Mouse (Mus musculus): ENCODE results near the gene Fcnb. TPM values are rescaled to one million over a fixed set of nuclear protein-coding genes. Genes with fewer than 3 reads are reported as not detected.

Gene Fcnb
- not detected for total RNA-seq (2021)
- long read RNA-seq, experiment 1, result 0 reads
- long read RNA-seq, experiment 2, result 0 reads

GRCm38 (mm10) chr2:28084768-28085167, at the start of gene Fcnb:
Gene Fcnb (minus strand): TSS chr2:28084885.
- intact Hi-C loops (cut with DNase I), result no loop called here
- DNase-seq, result no peak

DNA sequence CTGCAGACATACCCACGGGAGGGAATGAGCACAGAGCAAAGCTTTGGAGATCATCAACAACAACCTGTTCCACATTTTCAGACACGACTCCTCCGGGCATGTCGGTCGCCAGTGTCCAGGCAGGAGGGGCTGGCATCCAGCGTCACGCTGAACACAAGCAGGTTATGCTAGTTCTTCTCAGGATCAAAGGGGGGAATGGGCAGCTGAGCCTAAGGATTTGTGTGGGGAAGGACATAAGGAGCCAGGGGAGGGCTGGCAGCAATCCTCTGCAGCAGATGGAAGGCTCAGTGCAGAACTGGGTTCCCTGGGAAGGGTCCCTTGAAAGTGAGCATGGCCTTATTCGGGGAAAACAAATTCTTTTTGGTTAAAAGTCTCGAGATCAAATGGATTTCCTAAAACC, 49.1 kb upstream of the Fcnb start:
- intact Hi-C loops (cut with DNase I), result no loop called here
- no peak for DNase-seq

DNA sequence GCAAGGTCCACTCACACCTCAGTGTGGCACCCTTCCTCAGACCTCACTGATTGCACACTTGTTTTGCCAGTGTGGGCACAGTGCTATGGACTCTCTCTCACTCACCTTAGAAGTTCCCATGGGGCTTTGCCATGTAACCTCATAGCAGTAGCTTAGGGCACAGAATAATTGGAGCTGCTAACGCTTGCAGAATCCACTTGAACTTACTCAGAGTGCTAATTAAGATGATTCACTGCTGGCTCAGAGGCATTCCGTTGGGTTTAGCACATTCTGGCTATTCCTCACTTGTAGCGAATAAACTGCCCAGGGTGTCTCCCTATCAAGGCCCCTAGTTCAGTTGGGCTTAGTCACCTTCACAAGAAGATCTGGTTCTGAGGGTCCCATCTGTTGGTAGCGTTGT, 47.4 kb upstream of the Fcnb start:
- intact Hi-C loops (cut with DNase I), result no loop called here
- no peak for DNase-seq

- no peak for DNase-seq
- intact Hi-C loops (cut with DNase I), result no loop called here
These were observed 42.2 kb upstream of the Fcnb start for GRCm38 (mm10) chr2:28126763-28127438.

GRCm38 (mm10) chr2:28123910-28124309, 39.2 kb upstream of the Fcnb start:
- intact Hi-C loops (cut with DNase I), result no loop called here

DNA sequence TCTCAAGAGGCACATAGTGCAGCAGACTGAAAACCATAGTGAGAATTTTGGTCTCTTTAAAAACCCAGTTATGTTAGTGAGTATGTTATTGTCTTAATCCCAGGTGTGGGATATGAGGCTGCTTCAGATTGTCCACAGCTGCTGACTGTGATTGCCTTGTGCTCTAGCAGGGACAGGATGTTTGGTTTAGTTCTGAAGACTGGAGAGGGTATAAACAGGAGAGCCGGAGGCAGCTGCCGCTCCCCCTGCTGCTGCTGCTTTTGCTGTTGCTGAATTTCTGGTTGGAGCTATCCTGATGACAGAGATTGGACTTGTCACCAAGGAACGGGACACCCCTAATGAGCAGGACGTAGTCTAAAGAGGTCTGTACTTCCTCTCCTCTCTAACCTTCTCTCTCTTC, 36.6 kb upstream of the Fcnb start:
- DNase-seq, result no peak
- intact Hi-C loops (cut with DNase I), result no loop called here

More at GRCm38 (mm10) chr2:28123910-28124309, 39.2 kb upstream of the Fcnb start:
- DNase-seq, result no peak

DNA sequence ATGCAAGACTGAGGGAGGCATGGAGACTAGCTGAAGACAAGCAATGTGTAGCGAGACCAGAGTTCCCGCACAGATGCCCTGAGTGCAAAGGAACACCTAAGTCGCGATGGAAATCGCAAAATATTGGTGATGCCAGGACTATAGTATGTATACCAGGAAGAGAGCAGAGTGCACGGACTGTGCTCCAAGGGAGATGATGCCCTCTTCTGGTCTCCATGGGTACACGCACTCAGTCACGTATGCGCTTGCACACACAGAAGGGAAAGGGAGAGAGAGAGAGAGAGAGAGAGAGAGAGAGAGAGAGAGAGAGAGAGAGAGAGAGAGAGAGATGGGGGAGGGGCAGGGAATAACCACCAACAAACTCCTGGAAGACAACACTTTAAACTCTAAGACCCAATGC, 35.7 kb upstream of the Fcnb start:
- intact Hi-C loops (cut with DNase I), result no loop called here
- DNase-seq, result no peak

DNA sequence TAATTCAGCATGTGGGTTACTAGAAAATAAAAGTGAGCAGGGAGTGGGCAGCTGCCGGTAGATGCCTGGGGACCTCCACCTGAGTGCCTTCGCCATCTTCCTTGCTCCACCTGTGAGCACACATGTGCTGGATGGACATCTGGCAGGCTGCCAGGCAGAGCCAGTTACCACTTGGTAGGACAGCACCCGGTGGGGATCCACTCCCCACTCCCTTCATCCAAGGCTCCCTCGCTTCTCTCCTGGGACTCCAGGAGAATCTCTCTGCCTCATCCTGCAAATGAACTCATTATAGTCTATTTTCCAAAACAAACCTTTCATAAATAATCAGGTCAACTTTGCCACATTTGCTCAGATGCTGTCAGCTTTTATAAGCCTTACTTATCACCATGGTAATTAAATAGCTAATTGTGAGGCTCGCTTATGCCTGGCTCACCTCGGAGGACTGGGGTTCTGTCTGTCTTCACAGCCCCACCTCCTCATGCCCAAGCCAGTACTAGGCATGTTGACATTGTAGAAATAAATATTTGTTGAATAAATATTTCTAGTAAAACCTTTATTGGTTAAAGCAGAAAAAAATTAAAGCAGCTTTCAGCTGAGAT, 33.9 kb upstream of the Fcnb start:
- intact Hi-C loops (cut with DNase I), result no loop called here
- no peak for DNase-seq

DNA sequence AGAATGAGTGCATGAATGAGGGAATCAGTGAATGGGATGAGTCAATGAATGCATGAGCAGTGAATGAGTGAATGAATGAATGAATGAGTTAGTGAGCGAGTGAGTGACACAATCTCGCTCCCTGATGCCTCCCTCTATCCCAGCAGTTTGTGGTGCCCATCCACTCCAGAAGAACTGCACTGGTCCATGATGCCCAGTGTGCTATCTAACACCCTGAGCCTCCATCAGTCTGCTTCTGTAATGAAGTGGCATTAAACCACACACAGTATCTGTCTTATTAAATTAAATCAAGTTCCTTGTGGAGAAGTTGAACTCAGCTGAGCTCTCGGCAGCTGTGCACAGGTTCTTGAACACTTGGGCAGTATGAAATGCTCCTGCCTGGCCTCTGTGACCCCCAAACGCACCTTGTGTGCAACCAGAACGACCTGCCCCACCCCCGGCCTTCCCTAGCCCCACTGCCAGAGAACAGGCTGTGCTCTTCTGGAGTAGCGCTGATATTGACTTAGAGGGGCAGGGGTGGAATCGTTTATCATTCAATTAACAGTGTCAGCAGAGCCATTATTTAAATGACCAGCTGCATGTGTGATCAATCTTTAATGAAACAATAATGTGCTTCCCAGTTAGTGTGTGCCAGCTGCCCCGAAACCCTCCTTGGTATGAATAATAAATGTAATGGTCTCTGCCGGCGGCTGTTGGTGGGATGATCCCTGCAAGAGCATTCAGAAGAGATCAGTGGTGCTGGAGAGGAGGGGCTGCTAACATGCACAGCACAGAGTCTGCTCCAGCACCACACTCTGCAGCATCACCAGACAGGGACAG, 33.0 kb upstream of the Fcnb start:
- no peak for DNase-seq
- intact Hi-C loops (cut with DNase I), result no loop called here

- no peak for DNase-seq
- intact Hi-C loops (cut with DNase I), result no loop called here
These were observed 24.1 kb upstream of the Fcnb start for GRCm38 (mm10) chr2:28108763-28109162.

DNA sequence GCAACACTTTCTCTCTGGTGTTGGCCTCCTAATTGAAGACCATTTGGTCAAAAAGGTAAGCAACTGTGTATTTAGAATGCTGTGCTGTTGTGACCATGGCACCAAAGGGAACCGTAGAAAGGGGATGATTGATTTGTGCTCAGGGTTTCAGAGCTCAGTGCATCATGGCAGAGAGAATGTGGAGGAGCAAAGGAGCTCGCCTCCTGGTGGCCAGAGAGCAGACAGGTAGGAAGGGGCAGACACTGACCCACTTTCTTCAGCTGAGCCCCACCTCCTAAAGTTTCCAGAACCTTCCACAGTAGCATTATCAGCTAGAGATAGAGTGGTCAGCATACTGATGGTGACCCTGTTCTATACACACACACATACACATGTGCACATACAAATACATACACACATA, 21.3 kb upstream of the Fcnb start:
- intact Hi-C loops (cut with DNase I), result no loop called here
- DNase-seq, result no peak

GRCm38 (mm10) chr2:28103653-28104052, 19.0 kb upstream of the Fcnb start:
- intact Hi-C loops (cut with DNase I), result no loop called here
- DNase-seq, result no peak

GRCm38 (mm10) chr2:28101892-28102291, 17.2 kb upstream of the Fcnb start:
- no peak for DNase-seq
- intact Hi-C loops (cut with DNase I), result no loop called here

GRCm38 (mm10) chr2:28100796-28101483, 16.3 kb upstream of the Fcnb start:
- DNase-seq, result no peak
- intact Hi-C loops (cut with DNase I), result no loop called here

- no peak for DNase-seq
- intact Hi-C loops (cut with DNase I), result no loop called here
These were observed 14.1 kb upstream of the Fcnb start for GRCm38 (mm10) chr2:28098547-28099505.

DNA sequence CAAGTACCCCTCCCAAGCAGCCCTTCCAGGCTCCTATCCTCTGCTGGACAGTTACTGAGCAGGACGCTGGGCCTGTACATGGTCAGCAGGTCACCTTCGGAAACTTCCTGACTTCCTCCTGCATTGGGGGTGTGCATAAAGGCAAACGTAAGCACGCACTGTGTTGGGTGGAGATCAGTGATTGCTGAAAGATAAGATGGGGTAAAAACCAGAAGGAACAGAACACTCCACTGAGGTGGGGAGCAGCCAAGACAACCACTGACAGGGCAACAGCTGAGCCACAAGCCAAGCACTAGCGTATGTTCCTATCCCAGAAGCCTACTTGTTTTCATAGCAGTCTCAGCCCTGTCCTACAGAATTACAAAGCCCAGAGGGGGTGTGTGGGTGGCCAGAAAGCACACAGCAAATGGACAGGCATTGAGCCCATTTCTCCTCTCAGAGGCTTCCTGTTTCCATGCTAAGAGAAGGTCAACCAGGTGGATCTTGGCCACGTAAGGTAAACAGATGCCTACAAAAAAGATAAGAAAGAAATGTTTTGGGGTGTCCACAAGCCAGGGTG, 12.1 kb upstream of the Fcnb start:
- no peak for DNase-seq
- intact Hi-C loops (cut with DNase I), result no loop called here

DNA sequence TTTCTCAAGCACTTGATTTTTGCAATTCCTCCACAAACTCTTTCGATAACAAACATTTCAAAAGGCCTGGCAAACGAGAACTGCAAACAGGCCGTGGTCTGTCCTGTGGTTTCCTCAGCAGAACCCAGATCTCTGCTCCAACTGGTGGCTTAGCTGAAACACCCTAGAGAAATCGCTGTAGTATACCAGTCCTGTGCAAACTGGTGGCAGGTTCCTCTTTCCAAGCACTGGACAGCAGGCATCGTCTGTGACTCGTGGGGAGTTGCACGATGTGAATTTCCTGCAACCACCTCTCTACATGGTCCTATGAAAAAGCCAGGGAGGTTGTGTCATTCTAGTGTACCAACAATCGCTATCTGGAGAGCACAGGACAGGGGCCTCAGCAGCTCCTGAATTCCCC, 7.4 kb upstream of the Fcnb start:
- intact Hi-C loops (cut with DNase I), result no loop called here
- no peak for DNase-seq

DNA sequence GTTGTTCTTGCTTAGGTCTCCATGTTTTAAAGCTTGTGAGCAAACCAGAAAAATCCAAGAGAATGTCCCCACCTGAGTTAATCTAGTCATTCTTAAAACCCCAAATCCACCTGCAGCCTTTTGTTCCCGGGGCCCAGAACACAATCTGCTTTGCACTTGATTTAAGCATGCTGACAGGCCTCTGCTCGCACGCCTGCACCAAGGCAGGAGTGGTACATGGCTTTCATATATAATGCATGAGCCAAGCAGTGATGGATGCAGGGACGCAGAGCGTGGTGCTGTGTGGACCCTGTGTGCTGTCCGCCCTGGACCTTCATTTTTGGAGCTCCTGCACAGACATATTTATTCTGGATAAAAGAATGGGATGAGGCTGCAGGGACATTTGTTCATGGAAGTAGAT, 6.4 kb upstream of the Fcnb start:
- intact Hi-C loops (cut with DNase I), result no loop called here
- no peak for DNase-seq

- intact Hi-C loops (cut with DNase I), result no loop called here
- DNase-seq, result no peak
These were observed 5.8 kb upstream of the Fcnb start for GRCm38 (mm10) chr2:28090299-28091008.
